14 mouse cellular contexts compared by ENCODE assay signal in the genomic region with DNA sequence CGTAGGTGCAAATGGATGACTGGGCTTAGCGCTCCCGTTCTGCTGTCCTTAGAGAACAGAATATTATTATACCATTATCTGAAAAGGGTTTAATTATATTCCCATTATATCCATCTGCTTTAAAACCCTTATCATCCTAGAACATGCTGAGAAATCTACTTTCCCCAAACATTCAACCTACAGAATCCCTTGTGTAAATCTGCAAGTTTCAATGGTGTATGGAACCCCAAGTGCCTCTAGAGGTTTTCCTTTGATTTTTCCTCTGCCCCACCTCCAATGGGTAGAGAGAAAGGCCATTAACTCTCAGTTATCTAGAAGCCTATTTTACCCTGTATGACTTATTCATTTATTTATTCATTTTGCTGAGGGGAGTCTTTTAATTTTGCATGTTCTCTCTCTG.
"Had no signal": no experiment of that assay in that cellular context is flagged by ENCODE, and none has a peak within 500 bp of the region (broad histone marks: within the 10 kb centered on the region; RNA-seq: fewer than 3 reads in every experiment).

No protein-coding gene starts in this region.

- H3K36me3 ChIP-seq: liver, embryonic 12.5 days; midbrain, embryonic 12.5 days; neural tube, embryonic 12.5 days; stomach, embryonic 15.5 days had no signal

- ATAC-seq: liver, embryonic 12.5 days had no signal

- H3K27me3 ChIP-seq: liver, embryonic 12.5 days; midbrain, embryonic 12.5 days; neural tube, embryonic 12.5 days; stomach, embryonic 15.5 days had no signal

- H3K4me2 ChIP-seq: liver, embryonic 12.5 days; lung, embryonic 14.5 days; midbrain, embryonic 12.5 days; neural tube, embryonic 12.5 days; stomach, embryonic 15.5 days had no signal

- H3K9me3 ChIP-seq: liver, embryonic 12.5 days; midbrain, embryonic 12.5 days; neural tube, embryonic 12.5 days; stomach, embryonic 15.5 days had no signal

- H3K27ac ChIP-seq: liver, embryonic 12.5 days; liver, embryonic 14.5 days; midbrain, embryonic 12.5 days; neural tube, embryonic 12.5 days; stomach, embryonic 15.5 days; stomach, postnatal 0 days had no signal

- H3K4me3 ChIP-seq: liver, embryonic 12.5 days; midbrain, embryonic 12.5 days; neural tube, embryonic 12.5 days; stomach, embryonic 15.5 days had no signal

- H3K9ac ChIP-seq: liver, embryonic 12.5 days; liver, embryonic 14.5 days; lung, embryonic 14.5 days; midbrain, embryonic 12.5 days; neural tube, embryonic 12.5 days; stomach, embryonic 15.5 days had no signal

- H3K4me1 ChIP-seq: liver, embryonic 12.5 days; midbrain, embryonic 12.5 days; neural tube, embryonic 12.5 days; stomach, embryonic 15.5 days had no signal

- DNase-seq: lung, adult 18-20 months; lung, embryonic 14.5 days; lung, postnatal 10 days; lung, postnatal 4 days; right cerebral cortex, postnatal 14 days; thymus, adult 2 months; thymus, postnatal 25 days; thymus, postnatal 4 days had no signal
